Comparison of ENCODE assay signal across 8 mouse cellular contexts in genomic region chr11:102893015-102893651, GRCm38 (mm10). TPM values are rescaled to one million over a fixed set of nuclear protein-coding genes. Genes with fewer than 3 reads are reported as not detected.
DNase-seq lines count a peak whose midpoint lies in the region; ATAC-seq and TF ChIP-seq lines count a peak whose summit lies in the region.

No protein-coding gene starts in this region.

- H3K79me2 ChIP-seq in liver, adult 2 months (ENCODE audit: control insufficient read depth, insufficient read depth, low read length): no peaks in the 10 kb centered on the region

- 3% methylated on average over 43 of the region's 43 CpGs for WGBS in hindbrain, postnatal 0 days
- WGBS in liver, adult 2 months: 4% methylated on average over 43 of the region's 43 CpGs
- 3% methylated on average over 43 of the region's 43 CpGs for WGBS in stomach, embryonic 16.5 days

- no peak for TF ChIP-seq POLR2A in liver, adult 2 months (IDR thresholded peaks at IDR 0.05; ENCODE audit: extremely low read depth, insufficient read depth, low read length)

- peaks cover 4% of the 10 kb centered on the region; the same call in 1 of the 2 replicates for H3K4me1 ChIP-seq in hindbrain, postnatal 0 days (ENCODE audit: insufficient read depth, low read length)
- peaks cover 5% of the 10 kb centered on the region; the same call in 1 of the 2 replicates for H3K4me1 ChIP-seq in liver, adult 2 months (ENCODE audit: control insufficient read depth, insufficient read depth, low read length)
- peaks cover 4% of the 10 kb centered on the region; the same call in 1 of the 2 replicates for H3K4me1 ChIP-seq in stomach, embryonic 16.5 days (ENCODE audit: control insufficient read depth, insufficient read depth, low read length)

- peak overlapping the region; percentile 51 for H3K4me2 ChIP-seq in hindbrain, postnatal 0 days (ENCODE audit: low read depth, low read length)
- peak overlapping the region; percentile 91 for H3K4me2 ChIP-seq in stomach, embryonic 16.5 days (ENCODE audit: low read depth, low read length)

- H3K9ac ChIP-seq in hindbrain, postnatal 0 days (replicated peaks; ENCODE audit: low read length): peak overlapping the region; percentile 24; the same call in 1 of the 2 replicates
- peak overlapping the region; percentile 55 for H3K9ac ChIP-seq in liver, adult 2 months (ENCODE audit: low read depth, low read length)
- peak overlapping the region; percentile 65 for H3K9ac ChIP-seq in stomach, embryonic 16.5 days (ENCODE audit: low read length)

- no peaks in the 10 kb centered on the region for H3K9me3 ChIP-seq in hindbrain, postnatal 0 days (ENCODE audit: low read length)
- no peaks in the 10 kb centered on the region for H3K9me3 ChIP-seq in stomach, embryonic 16.5 days (replicated peaks; ENCODE audit: control insufficient read depth, low read length)

- no peak overlapping the region for H3K27ac ChIP-seq in hindbrain, postnatal 0 days
- H3K27ac ChIP-seq in liver, adult 2 months (replicated peaks; ENCODE audit: insufficient read depth, low read depth, low read length): no peak overlapping the region
- no peak overlapping the region for H3K27ac ChIP-seq in stomach, embryonic 16.5 days (ENCODE audit: low read length)

- DNase-seq in left cerebral cortex, adult 18-20 months (ENCODE audit: low spot score in 2 of 2): peak; percentile 24 to 35
- DNase-seq in left cerebral cortex, adult 9 months (ENCODE audit: low spot score in 2 of 2): no peak
- peak; percentile 72 to 81 for DNase-seq in cerebellum, postnatal 25 days
- peak; percentile 44 for DNase-seq in gastrocnemius, postnatal 10 days
- DNase-seq in hindbrain, postnatal 0 days (ENCODE audit: low spot score): peak; percentile 85
- peak; percentile 39 for DNase-seq in liver, adult 2 months (ENCODE audit: extremely low read depth, low read depth, low spot score)
- peak; percentile 18 to 22 for DNase-seq in monocyte, adult 2 months (ENCODE audit: low read depth in 1 of 2, low spot score in 2 of 2)

- TF ChIP-seq CTCF in hindbrain, postnatal 0 days (IDR thresholded peaks at IDR 0.05; ENCODE audit: low read depth): peak; percentile 89
- peak; percentile 75 for TF ChIP-seq CTCF in liver, adult 2 months (IDR thresholded peaks at IDR 0.05; ENCODE audit: low read depth, low read length)

- peaks cover 23% of the 10 kb centered on the region for H3K27me3 ChIP-seq in hindbrain, postnatal 0 days (ENCODE audit: insufficient read depth, low read length)
- H3K27me3 ChIP-seq in liver, adult 2 months (ENCODE audit: control insufficient read depth, insufficient read depth, low read length): no peaks in the 10 kb centered on the region
- H3K27me3 ChIP-seq in stomach, embryonic 16.5 days (ENCODE audit: control insufficient read depth, insufficient read depth, low read length): no peaks in the 10 kb centered on the region; the same call in 1 of the 2 replicates

- peak overlapping the region; percentile 27 for H3K4me3 ChIP-seq in hindbrain, postnatal 0 days (ENCODE audit: low read length)
- H3K4me3 ChIP-seq in liver, adult 2 months (ENCODE audit: insufficient read depth, low read depth, low read length): peak overlapping the region; percentile 18; the same call in 1 of the 2 replicates
- peak overlapping the region; percentile 47 for H3K4me3 ChIP-seq in stomach, embryonic 16.5 days (replicated peaks; ENCODE audit: low read length)

- H3K36me3 ChIP-seq in hindbrain, postnatal 0 days (ENCODE audit: insufficient read depth, low read length): no peaks in the 10 kb centered on the region
- H3K36me3 ChIP-seq in liver, adult 2 months (ENCODE audit: control insufficient read depth, insufficient read depth, low read length): no peaks in the 10 kb centered on the region
- H3K36me3 ChIP-seq in stomach, embryonic 16.5 days (ENCODE audit: control insufficient read depth, insufficient read depth, low read length): no peaks in the 10 kb centered on the region

- ATAC-seq in hindbrain, postnatal 0 days: peak; percentile 69
- peak; percentile 88 for ATAC-seq in stomach, embryonic 16.5 days (ENCODE audit: insufficient read depth, low FRiP score)

RNA-seq across cellular contexts. Expression of gene Gfap, which starts 7.6 kb away (rescaled TPM):
- total RNA-seq in left cerebral cortex, adult 18-20 months (2021): 100 to 1,000 TPM; 137 to 174 TPM
- under 1 TPM; 0.09 to 0.61 TPM for total RNA-seq in gastrocnemius, postnatal 10 days (2021)
- total RNA-seq in hindbrain, postnatal 0 days (2014; rRNA removed): 79.1 and 105 TPM in 2 replicates
- polyA plus RNA-seq in hindbrain, postnatal 0 days (2015; fragmentation: Nextera tagmentation; extraction: Ambion mirVana): 74.4 and 89.2 TPM in 2 replicates
- 0.18 and 0.20 TPM in 2 replicates for total RNA-seq in liver, adult 2 months (2014; rRNA removed)
- 0.29 and 0.35 TPM in 2 replicates for polyA plus RNA-seq in liver, adult 2 months (2012; rRNA removed)
- 0.74 and 0.92 TPM in 2 replicates for polyA plus RNA-seq in stomach, embryonic 16.5 days (2015; fragmentation: Nextera tagmentation; extraction: Ambion mirVana)

RNA-seq across cellular contexts. Expression of gene Fam187a, which starts 8.2 kb away (rescaled TPM):
- under 1 TPM in 1 of 2 experiments, not detected in 1; 0.42 TPM for total RNA-seq in left cerebral cortex, adult 18-20 months (2021)
- not detected for total RNA-seq in gastrocnemius, postnatal 10 days (2021)
- total RNA-seq in hindbrain, postnatal 0 days (2014; rRNA removed): not detected in 2 replicates
- polyA plus RNA-seq in hindbrain, postnatal 0 days (2015; fragmentation: Nextera tagmentation; extraction: Ambion mirVana): not detected in 2 replicates
- 0.07 TPM in 1 of 2 replicates, not detected in the other for total RNA-seq in liver, adult 2 months (2014; rRNA removed)
- not detected in 2 replicates for polyA plus RNA-seq in liver, adult 2 months (2012; rRNA removed)
- 0.12 TPM in 1 of 2 replicates, not detected in the other for polyA plus RNA-seq in stomach, embryonic 16.5 days (2015; fragmentation: Nextera tagmentation; extraction: Ambion mirVana)

RNA-seq across cellular contexts. Expression of gene Ccdc103, which starts 12.1 kb away (rescaled TPM):
- total RNA-seq in left cerebral cortex, adult 18-20 months (2021): 1 to 10 TPM; 1.4 TPM
- total RNA-seq in gastrocnemius, postnatal 10 days (2021): under 1 TPM in 1 of 2 experiments, not detected in 1; 0.14 TPM
- 0.25 and 0.31 TPM in 2 replicates for total RNA-seq in hindbrain, postnatal 0 days (2014; rRNA removed)
- 2.2 and 2.4 TPM in 2 replicates for polyA plus RNA-seq in hindbrain, postnatal 0 days (2015; fragmentation: Nextera tagmentation; extraction: Ambion mirVana)
- total RNA-seq in liver, adult 2 months (2014; rRNA removed): 0.09 TPM in 1 of 2 replicates, not detected in the other
- polyA plus RNA-seq in liver, adult 2 months (2012; rRNA removed): 0.06 TPM in 1 of 2 replicates, not detected in the other
- 0.94 and 1.3 TPM in 2 replicates for polyA plus RNA-seq in stomach, embryonic 16.5 days (2015; fragmentation: Nextera tagmentation; extraction: Ambion mirVana)

RNA-seq across cellular contexts. Expression of gene Eftud2, which starts 12.3 kb away (rescaled TPM):
- 100 to 1,000 TPM; 118 to 122 TPM for total RNA-seq in left cerebral cortex, adult 18-20 months (2021)
- total RNA-seq in gastrocnemius, postnatal 10 days (2021): 10 to 100 TPM; 49.5 to 52.3 TPM
- 63.8 and 70.8 TPM in 2 replicates for total RNA-seq in hindbrain, postnatal 0 days (2014; rRNA removed)
- polyA plus RNA-seq in hindbrain, postnatal 0 days (2015; fragmentation: Nextera tagmentation; extraction: Ambion mirVana): 104 and 106 TPM in 2 replicates
- total RNA-seq in liver, adult 2 months (2014; rRNA removed): 16.2 and 24.1 TPM in 2 replicates
- polyA plus RNA-seq in liver, adult 2 months (2012; rRNA removed): 41.5 and 53.3 TPM in 2 replicates
- polyA plus RNA-seq in stomach, embryonic 16.5 days (2015; fragmentation: Nextera tagmentation; extraction: Ambion mirVana): 138 and 146 TPM in 2 replicates

RNA-seq across cellular contexts. Expression of gene Kif18b, which starts 31.8 kb away (rescaled TPM):
- total RNA-seq in left cerebral cortex, adult 18-20 months (2021): under 1 TPM in 1 of 2 experiments, not detected in 1; 0.46 TPM
- total RNA-seq in gastrocnemius, postnatal 10 days (2021): 1 to 10 TPM; 4.0 to 5.7 TPM
- 9.2 and 11.7 TPM in 2 replicates for total RNA-seq in hindbrain, postnatal 0 days (2014; rRNA removed)
- polyA plus RNA-seq in hindbrain, postnatal 0 days (2015; fragmentation: Nextera tagmentation; extraction: Ambion mirVana): 1.9 and 2.1 TPM in 2 replicates
- total RNA-seq in liver, adult 2 months (2014; rRNA removed): 0.09 and 0.27 TPM in 2 replicates
- 0.05 and 0.12 TPM in 2 replicates for polyA plus RNA-seq in liver, adult 2 months (2012; rRNA removed)
- 7.3 and 8.7 TPM in 2 replicates for polyA plus RNA-seq in stomach, embryonic 16.5 days (2015; fragmentation: Nextera tagmentation; extraction: Ambion mirVana)

Comparison
In these comparisons a context has a peak if more than half of its experiments do, and no peak if none do; other contexts are left out.
1. DNase-seq: peak in left cerebral cortex, adult 18-20 months (2 of 2), cerebellum, postnatal 25 days (2 of 2), gastrocnemius, postnatal 10 days (single experiment), hindbrain, postnatal 0 days (single experiment), liver, adult 2 months (single experiment) and monocyte, adult 2 months (2 of 2); none in left cerebral cortex, adult 9 months (0 of 2).
2. RNA of gene Gfap, which starts 7.6 kb away (total RNA-seq): 137 to 174 TPM in left cerebral cortex, adult 18-20 months and 79.1 to 105 TPM in hindbrain, postnatal 0 days; 0.09 to 0.61 TPM in gastrocnemius, postnatal 10 days and 0.18 to 0.20 TPM in liver, adult 2 months; every median in the first group is over 10 times any median in the second.
3. Peak in every context shown above with its lines, with median percentiles within 50 percentile points of each other: H3K4me3 ChIP-seq and H3K9ac ChIP-seq.